In genomic region chr1:167253579-167253978, GRCm38 (mm10) we compare ENCODE assay signal across 16 mouse cellular contexts.
"Had no signal": no experiment of that assay in that cellular context is flagged by ENCODE, and none has a peak within 500 bp of the region (broad histone marks: within the 10 kb centered on the region; RNA-seq: fewer than 3 reads in every experiment).

No protein-coding gene starts in this region.

- DNase-seq: left cerebral cortex, postnatal 4 days; liver; liver, embryonic 13.5 days; liver, postnatal 0 days; lung, adult 18-20 months; lung, adult 2 months; lung, embryonic 14.5 days; lung, postnatal 14 days; lung, postnatal 36 days; lung, postnatal 4 days; midbrain, embryonic 14.5 days had no signal

- ATAC-seq: liver, embryonic 12.5 days; liver, postnatal 0 days; lung, postnatal 0 days; midbrain, embryonic 13.5 days; midbrain, embryonic 15.5 days; midbrain, embryonic 16.5 days had no signal
